Mouse (Mus musculus) Patski (cell line): ENCODE data around the gene Plin5. TPM values are rescaled to one million over a fixed set of nuclear protein-coding genes. Genes with fewer than 3 reads are reported as not detected.
"Not testable (repeated sequence)": the region's sequence is repeated elsewhere in the genome, so short reads cannot be mapped to it uniquely, and the experiment has no call there.

Experiments
- ATAC-seq: fragments of 100-300 bp; one replicate; pipeline ENCODE4 v1.8.0; 2021
- CTCF ChIA-PET: fragments of 350-600 bp; sonication (Branson Sonifier 250); formaldehyde crosslinking; loops from one replicate; lab custom pipeline; 2022; ENCODE audit warnings: inconsistent platforms; lab: Charles Lee
- POLR2A ChIA-PET: fragments of 350-600 bp; sonication (Branson Sonifier 250); formaldehyde crosslinking; loops from one replicate; lab custom pipeline; 2022; ENCODE audit warnings: antibody characterized with exemption, inconsistent platforms; lab: Charles Lee
- DNase-seq: peaks from one replicate; pipeline ENCODE4 v3.0.0-alpha.2; 2011; ENCODE audit warnings: low read depth, low spot score
- H3K27me3 ChIP-seq: fragments of 371-371 bp; one replicate; pipeline ENCODE4 v1.5.1; 2021
- CTCF ChIP-seq: fragments of 100-300 bp; IDR thresholded peaks from one replicate; pipeline ENCODE4 v1.5.1; 2021
- in situ Hi-C: fragments of 300-500 bp; cut with MboI; formaldehyde crosslinking; loops from 3 replicates; pipeline ENCODE4 v1.11.1; 2018; ENCODE audit warnings: low pct_unique_long_range_greater_than_20kb, mixed read lengths
- polyA plus RNA-seq: library from polyadenylated mRNA; unstranded; gene quantifications from one replicate; pipeline ENCODE4 v1.2.3, GENCODE M21; 2021

Gene Plin5
- polyA plus RNA-seq, 1 experiment from 2014 or later, result 0.55 TPM

DNA sequence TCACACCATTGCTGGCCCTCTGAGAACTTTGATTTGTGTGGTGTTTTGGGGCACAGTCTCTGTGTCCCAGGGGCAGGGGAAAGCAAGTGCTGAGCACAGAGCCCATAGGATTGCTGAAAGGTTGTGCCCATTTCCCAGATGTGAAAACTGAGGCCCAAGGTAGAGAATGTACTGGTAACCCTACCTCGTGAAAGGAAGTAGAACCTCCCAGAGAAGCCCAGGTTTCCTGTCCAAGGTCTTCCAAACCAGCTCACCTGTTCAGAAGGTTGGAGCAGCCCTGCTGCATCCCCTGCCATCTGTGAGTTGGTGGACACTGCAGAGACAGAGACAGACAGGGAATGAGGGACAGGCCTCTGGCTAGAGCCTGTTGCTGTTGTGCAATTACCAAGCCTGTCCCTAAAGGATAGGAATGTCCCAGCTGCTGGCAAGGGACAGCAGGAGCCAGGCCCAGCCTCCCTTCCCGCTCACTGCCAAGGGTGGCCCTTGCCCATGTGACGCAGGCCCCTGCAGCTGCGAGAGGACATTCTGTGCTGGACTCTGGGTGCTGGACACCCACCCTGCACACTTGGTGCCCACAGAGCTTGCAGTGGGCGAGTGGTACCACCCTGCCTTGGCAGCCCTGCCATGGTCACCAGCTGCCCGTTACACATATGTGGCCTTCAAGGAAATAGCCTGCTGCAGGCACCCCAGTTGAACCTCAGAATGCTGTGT, 8.9 kb downstream of the Plin5 start:
- ChIA-PET CTCF (interaction anchor here (1.0 kb wide), 1 partner anchor 72 kb away, joined by 3 read pairs; the partner anchor contains the start of gene Sh3gl1), POLR2A (interaction anchor here (0.6 to 1.5 kb wide), 2 partner anchors 9 to 146 kb away, joined by 3 to 8 read pairs; no protein-coding TSS in a partner anchor)
- no peak for TF ChIP-seq CTCF
- no peak for DNase-seq
- no peaks in the 10 kb centered on the region for H3K27me3 ChIP-seq
- ATAC-seq, result no peak
- in situ Hi-C loops, result no loop called here

DNA sequence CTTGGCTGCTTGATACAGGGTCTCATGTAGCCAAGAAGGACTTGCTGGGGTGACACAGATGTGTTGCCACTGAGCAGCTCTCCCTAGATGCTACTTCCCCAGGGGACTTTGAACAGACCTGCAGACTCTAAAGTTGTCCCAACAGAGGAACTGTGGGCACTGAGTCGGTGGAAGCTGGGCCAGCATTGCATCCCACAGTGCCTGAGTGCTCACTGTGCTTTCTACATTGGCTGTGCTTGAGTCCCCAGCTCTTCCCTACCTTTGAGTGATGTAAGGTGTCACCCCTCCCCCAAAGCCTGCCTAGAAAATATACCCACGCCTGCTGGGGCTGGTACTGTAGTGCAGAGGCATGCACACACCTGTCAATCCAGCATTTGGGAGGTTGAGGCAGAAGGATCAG, 9.7 kb downstream of the Plin5 start:
- ATAC-seq (no peak), DNase-seq (no peak)
- no peaks in the 10 kb centered on the region for H3K27me3 ChIP-seq
- CTCF ChIA-PET, result no interaction called here
- in situ Hi-C loops, result no loop called here
- no peak for TF ChIP-seq CTCF
- POLR2A ChIA-PET, result interaction anchor here (0.5 to 1.5 kb wide), 4 partner anchors 8 to 149 kb away, joined by 3 to 8 read pairs (median 4); partner anchors contain the start of gene Yju2

DNA sequence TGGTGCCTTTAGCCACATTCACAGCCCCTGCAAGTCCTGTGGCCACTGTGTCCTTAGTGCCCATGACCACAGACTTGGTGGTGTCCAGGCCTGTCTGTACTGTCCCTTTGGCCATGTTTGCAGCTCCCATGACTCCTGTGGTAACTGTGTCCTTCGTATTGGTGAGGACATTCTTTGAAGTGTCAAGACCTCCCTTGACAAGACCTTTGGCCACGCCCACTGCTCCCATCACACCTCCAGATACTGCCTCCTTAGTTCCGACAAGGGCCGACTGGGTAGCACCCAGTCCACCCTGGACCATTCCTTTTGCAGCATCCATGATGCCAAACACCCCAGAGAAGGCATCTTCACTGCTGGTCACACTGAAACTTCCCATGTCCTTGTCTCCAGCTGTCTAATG, 10.4 kb downstream of the Plin5 start:
- DNase-seq (no peak), ATAC-seq (no peak)
- no peaks in the 10 kb centered on the region for H3K27me3 ChIP-seq
- CTCF ChIA-PET, result no interaction called here
- POLR2A ChIA-PET, result interaction anchor here (1.4 kb wide), 1 partner anchor 11 kb away, joined by 4 read pairs; no protein-coding TSS in a partner anchor
- in situ Hi-C loops, result no loop called here
- TF ChIP-seq CTCF, result no peak

DNA sequence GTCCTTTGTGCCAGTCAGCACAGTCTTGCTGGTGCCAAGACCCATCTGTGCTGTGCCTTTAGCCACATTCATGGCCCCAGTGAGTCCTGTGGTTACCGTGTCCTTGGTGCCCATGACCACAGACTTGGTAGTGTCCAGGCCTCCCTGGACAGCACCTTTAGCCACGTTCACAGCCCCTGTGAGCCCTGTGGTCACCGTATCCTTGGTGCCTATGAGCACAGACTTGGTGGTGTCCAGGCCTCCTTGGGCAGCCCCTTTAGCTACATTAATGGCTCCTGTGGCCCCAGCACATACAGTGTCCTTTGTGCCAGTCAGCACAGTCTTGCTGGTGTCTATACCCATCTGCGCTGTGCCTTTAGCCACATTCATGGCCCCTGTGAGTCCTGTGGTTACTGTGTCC, 11.0 kb downstream of the Plin5 start:
- ATAC-seq, DNase-seq, in situ Hi-C loops, CTCF ChIA-PET, H3K27me3 ChIP-seq: not testable (repeated sequence)
- POLR2A ChIA-PET, result interaction anchor here (1.4 kb wide), 1 partner anchor 11 kb away, joined by 4 read pairs; no protein-coding TSS in a partner anchor

DNA sequence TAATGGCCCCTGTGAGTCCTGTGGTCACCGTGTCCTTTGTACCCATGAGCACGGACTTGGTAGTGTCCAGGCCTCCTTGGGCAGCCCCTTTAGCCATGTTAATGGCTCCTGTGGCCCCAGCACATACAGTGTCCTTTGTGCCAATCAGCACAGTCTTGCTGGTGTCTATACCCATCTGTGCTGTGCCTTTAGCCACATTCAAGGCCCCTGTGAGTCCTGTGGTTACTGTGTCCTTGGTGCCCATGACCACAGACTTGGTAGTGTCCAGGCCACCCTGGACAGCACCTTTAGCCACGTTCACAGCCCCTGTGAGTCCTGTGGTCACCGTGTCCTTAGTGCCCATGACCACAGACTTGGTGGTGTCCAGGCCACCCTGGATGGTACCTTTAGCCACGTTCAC, 12.6 kb downstream of the Plin5 start:
- POLR2A ChIA-PET, ATAC-seq, in situ Hi-C loops, H3K27me3 ChIP-seq, DNase-seq, CTCF ChIA-PET: not testable (repeated sequence)

DNA sequence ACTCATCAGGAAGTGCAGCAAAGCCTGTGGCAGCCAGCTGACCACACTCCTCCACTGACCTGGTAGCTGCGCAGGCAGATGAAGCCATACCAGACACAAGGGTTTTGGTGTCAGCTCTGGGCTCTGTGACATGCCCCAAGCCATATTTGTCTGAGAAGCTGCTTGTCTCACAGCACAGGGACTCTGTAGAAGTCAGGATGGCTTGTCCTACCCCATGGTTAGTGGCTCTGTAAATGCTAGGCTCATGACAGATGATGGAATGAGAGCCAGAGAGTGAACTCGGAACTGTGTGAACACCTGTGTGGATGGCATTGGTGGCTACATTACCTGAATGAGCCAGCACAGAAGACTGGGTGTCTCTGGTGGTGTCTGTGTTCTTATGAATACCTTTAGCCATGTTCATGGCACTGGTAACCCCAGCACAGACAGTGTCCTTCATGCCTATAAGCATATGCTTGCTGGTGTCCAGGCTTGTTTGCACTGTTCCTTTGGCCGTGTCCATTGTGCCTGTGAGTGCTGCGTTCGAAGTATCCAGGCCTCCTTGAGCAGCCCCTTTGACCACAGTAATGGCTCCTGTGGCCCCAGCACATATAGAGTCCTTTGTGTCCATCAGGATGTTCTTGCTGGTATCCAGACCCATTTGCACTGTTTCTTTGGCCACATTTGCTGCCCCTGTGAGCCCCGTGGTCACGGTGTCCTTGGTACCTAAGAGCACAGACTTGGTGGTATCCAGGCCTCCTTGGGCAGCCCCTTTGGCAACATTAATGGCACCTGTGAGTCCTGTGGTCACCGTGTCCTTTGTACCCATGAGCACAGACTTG, 13.7 kb downstream of the Plin5 start:
- in situ Hi-C loops, result no loop called here
- no peak for DNase-seq
- TF ChIP-seq CTCF, result no peak
- POLR2A ChIA-PET, result no interaction called here
- H3K27me3 ChIP-seq, result no peaks in the 10 kb centered on the region
- CTCF ChIA-PET, result interaction anchor here (1.3 to 1.5 kb wide), 2 partner anchors 8 to 14 kb away, joined by 4 to 5 read pairs; no protein-coding TSS in a partner anchor
- no peak for ATAC-seq

DNA sequence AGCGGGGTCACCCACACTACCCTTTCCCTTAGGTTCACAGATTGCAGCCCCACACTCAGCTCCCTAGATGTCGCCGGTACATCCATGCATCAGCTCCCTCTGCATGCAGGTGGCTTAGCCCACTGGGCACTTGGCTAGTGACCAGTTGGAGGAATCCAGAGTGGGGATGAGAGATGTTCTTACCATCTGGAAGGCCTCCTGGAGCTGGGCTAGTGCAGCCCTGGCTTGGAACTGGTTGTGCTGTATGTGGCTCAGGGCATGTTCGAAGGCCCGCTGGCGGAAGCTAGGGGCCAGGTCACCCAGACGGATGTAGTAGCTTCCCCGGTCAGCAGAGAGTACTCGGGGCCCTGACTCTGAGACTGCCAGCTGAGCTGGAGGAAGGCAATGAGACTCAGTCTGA, 14.5 kb downstream of the Plin5 start:
- no peaks in the 10 kb centered on the region for H3K27me3 ChIP-seq
- no peak for TF ChIP-seq CTCF
- CTCF ChIA-PET, result interaction anchor here (1.3 to 1.5 kb wide), 2 partner anchors 9 to 13 kb away, joined by 4 to 5 read pairs; no protein-coding TSS in a partner anchor
- POLR2A ChIA-PET, result no interaction called here
- ATAC-seq (no peak), DNase-seq (no peak)
- in situ Hi-C loops, result no loop called here

DNA sequence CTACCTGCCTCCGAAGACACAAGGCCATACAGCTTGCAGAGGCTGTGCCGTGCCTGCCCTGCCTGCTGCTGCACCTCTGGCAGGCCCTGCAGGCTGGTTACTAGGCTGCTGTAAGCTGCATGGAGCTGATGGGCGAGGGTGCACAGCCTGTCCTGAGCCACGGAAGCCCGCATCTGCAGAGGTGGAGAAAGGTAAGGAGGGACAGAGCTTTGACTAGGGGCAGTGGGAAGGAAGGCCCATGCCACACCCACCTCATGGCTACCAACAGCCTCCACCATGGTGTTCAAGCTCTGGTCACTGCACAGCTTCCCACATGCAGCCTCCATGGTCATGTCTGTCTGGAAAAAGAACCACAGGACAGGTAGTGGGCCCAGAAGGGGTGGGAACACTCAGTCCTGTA, 15.2 kb downstream of the Plin5 start:
- CTCF ChIA-PET, result interaction anchor here (0.8 to 1.5 kb wide), 3 partner anchors 10 to 12 kb away, joined by 3 to 5 read pairs (median 4); no protein-coding TSS in a partner anchor
- no peak for ATAC-seq
- POLR2A ChIA-PET, result interaction anchor here (0.8 to 0.9 kb wide), 2 partner anchors 9 to 19 kb away, joined by 3 to 4 read pairs; no protein-coding TSS in a partner anchor
- H3K27me3 ChIP-seq, result no peaks in the 10 kb centered on the region
- no peak for DNase-seq
- in situ Hi-C loops, result no loop called here
- no peak for TF ChIP-seq CTCF

DNA sequence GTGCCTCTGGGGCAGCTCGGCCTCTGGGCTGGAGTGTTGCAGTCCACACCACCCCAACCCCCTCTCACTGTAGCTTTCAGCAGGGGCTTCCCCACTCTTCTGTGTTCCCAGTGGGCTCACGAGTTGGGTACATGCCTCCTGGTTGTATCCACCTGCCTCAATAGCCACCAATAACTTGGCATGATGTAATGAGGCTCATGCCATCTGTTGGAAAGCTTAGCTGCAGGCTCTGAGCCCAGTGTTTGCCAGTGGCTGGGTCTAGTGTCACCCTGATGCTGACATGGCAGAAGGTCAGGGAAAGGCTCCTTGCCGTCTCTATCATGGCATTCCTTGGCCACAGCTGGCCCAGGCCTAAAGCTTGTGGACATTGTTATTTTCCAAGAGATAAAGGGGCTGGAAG, 16.6 kb downstream of the Plin5 start:
- no peak for TF ChIP-seq CTCF
- in situ Hi-C loops, result no loop called here

DNA sequence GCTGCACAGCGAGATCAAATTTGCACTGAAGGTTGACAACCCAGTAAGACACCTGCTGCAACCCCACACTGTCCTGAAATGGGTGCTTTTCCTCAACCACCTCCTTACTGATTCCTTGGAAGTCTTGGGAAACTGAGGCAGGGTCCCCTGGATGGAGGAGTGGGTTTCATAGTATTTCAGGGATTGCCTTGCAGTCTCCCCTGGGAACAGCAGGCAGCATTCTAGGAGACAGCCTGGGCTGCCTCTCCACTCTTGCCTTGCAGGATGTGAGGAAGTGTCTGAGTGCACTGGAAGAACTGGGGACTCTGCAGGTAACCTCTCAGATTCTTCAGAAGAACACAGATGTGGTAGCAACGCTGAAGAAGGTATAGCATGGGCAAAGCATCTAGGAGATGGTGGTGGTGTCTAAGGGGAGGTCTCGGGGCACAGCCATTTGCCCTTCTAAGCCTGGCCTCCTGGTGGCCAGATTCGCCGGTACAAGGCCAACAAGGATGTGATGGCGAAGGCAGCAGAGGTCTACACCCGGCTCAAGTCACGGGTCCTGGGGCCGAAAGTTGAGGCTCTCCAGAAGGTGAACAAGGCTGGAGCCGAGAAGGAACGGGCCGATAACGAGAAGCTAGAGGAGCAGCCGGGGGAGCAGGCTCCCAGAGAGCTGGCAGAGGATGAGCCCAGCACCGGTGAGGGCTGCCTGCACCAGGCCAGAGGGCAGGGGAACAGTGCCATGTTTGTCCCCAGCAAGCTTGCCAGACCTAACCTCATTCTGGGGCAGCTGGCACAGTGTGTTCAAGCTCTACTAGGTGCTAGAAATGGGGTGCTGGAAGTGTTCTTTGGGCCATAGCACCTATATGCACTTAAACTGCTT, 18.5 kb downstream of the Plin5 start:
- in situ Hi-C loops, result no loop called here
- ATAC-seq (no peak), DNase-seq (no peak)
- no peak for TF ChIP-seq CTCF
- POLR2A ChIA-PET, result interaction anchor here (1.4 kb wide), 1 partner anchor 10 kb away, joined by 8 read pairs; no protein-coding TSS in a partner anchor
- no peaks in the 10 kb centered on the region for H3K27me3 ChIP-seq
- CTCF ChIA-PET, result interaction anchor here (1.8 to 2.3 kb wide), 2 partner anchors 9 to 13 kb away, joined by 6 to 10 read pairs; no protein-coding TSS in a partner anchor

More for the DNA sequence above, 16.6 kb downstream of the Plin5 start:
- POLR2A ChIA-PET, result interaction anchor here (0.6 kb wide), 1 partner anchor 84 kb away, joined by 6 read pairs; no protein-coding TSS in a partner anchor
- ATAC-seq (no peak), DNase-seq (no peak)
- H3K27me3 ChIP-seq, result no peaks in the 10 kb centered on the region
- CTCF ChIA-PET, result interaction anchor here (1.8 to 2.3 kb wide), 2 partner anchors 11 kb away, joined by 6 to 10 read pairs; no protein-coding TSS in a partner anchor
